Mouse (Mus musculus) heart, embryonic 11.5 days (tissue): ENCODE data around the gene Vwa7. TPM values are rescaled to one million over a fixed set of nuclear protein-coding genes. Genes with fewer than 3 reads are reported as not detected.
"Not testable (repeated sequence)": the region's sequence is repeated elsewhere in the genome, so short reads cannot be mapped to it uniquely, and the experiment has no call there.

Source experiments
- ATAC-seq: fragments of 200-750 bp; cut with Nextera tagmentation; replicated peaks from 2 replicates; pipeline ENCODE4 v1.8.0; 2017; ENCODE audit warnings: moderate library complexity; ENCODE audit not compliant: insufficient number of reproducible peaks, low FRiP score, low TSS enrichment
- H3K27ac ChIP-seq: fragments of 300-500 bp; sonication (generic); 2 replicates; pipeline ENCODE4 v1.5.1; 2014; ENCODE audit warnings: mild to moderate bottlenecking, low read depth, low read length
- H3K27me3 ChIP-seq: fragments of 300-500 bp; sonication (generic); 2 replicates; pipeline ENCODE4 v1.6.1; 2014; ENCODE audit warnings: mild to moderate bottlenecking, low read length, mixed read lengths; ENCODE audit not compliant: control insufficient read depth, insufficient read depth
- H3K36me3 ChIP-seq: fragments of 300-500 bp; sonication (generic); 2 replicates; pipeline ENCODE4 v1.6.1; 2014; ENCODE audit warnings: mild to moderate bottlenecking, low read length, moderate library complexity, mixed read lengths; ENCODE audit not compliant: control insufficient read depth, insufficient read depth
- H3K4me1 ChIP-seq: fragments of 300-500 bp; sonication (generic); 2 replicates; pipeline ENCODE4 v1.6.1; 2014; ENCODE audit warnings: low read length; ENCODE audit not compliant: control insufficient read depth, insufficient read depth
- H3K4me2 ChIP-seq: fragments of 300-500 bp; sonication (generic); 2 replicates; pipeline ENCODE4 v1.6.1; 2014; ENCODE audit warnings: mild to moderate bottlenecking, moderate library complexity
- H3K4me3 ChIP-seq: fragments of 300-500 bp; sonication (generic); 2 replicates; pipeline ENCODE4 v1.5.1; 2014; ENCODE audit warnings: low read depth, low read length
- H3K9ac ChIP-seq: fragments of 300-500 bp; sonication (generic); 2 replicates; pipeline ENCODE4 v1.6.1; 2014; ENCODE audit warnings: mild to moderate bottlenecking, low read depth, low read length, moderate library complexity
- H3K9me3 ChIP-seq: fragments of 300-500 bp; sonication (generic); replicated peaks from 2 replicates; pipeline ENCODE4 v1.6.1; 2016; ENCODE audit warnings: low read length; ENCODE audit not compliant: control insufficient read depth
- WGBS: fragments of 180-500 bp; shearing (Covaris S2); extraction: QIAGEN DNeasy Blood & Tissue Kit; methylation state at CpG from one replicate; pipeline ENCODE4 v1.1.7; 2014; ENCODE audit not compliant: insufficient replicate concordance; 5-methylcytosine and 5-hydroxymethylcytosine counted together
- polyA plus RNA-seq: library from polyadenylated mRNA; unstranded; fragments of >200 nt; fragmentation: Nextera tagmentation; extraction: Ambion mirVana; gene quantifications from 2 replicates; pipeline ENCODE4 v1.2.1, GENCODE M21; 2014

Vwa7 gene
- polyA plus RNA-seq, 1 experiment from 2014 or later: 0.20 TPM

GRCm38 (mm10) chr17:34979631-34980030 is 36.7 kb upstream of the Vwa7 start:
- Histone ChIP-seq H3K4me3 (no peak overlapping the region), H3K4me2 (no peak overlapping the region), H3K4me1 (peaks cover 9% of the 10 kb centered on the region), H3K36me3 (no peaks in the 10 kb centered on the region), H3K27me3 (no peaks in the 10 kb centered on the region), H3K27ac (no peak overlapping the region), H3K9me3 (no peaks in the 10 kb centered on the region), H3K9ac (no peak overlapping the region)
- WGBS: 84% methylated on average over 4 of the region's 4 CpGs
- no peak for ATAC-seq

- H3K36me3 ChIP-seq: peaks cover 7% of the 10 kb centered on the region; the same call in 1 of the 2 replicates
- peak overlapping the region; percentile 67 for H3K4me2 ChIP-seq
- H3K27ac ChIP-seq: no peak overlapping the region; the same call in 1 of the 2 replicates
- 19% methylated on average over 2 of the region's 2 CpGs for WGBS
- ATAC-seq: no peak
- H3K4me1 ChIP-seq: peaks cover 9% of the 10 kb centered on the region
- no peaks in the 10 kb centered on the region for H3K27me3 ChIP-seq
- H3K4me3 ChIP-seq: peak overlapping the region; percentile 85
- H3K9ac ChIP-seq: peak overlapping the region; percentile 97
- no peaks in the 10 kb centered on the region for H3K9me3 ChIP-seq
These were observed 35.7 kb upstream of the Vwa7 start for GRCm38 (mm10) chr17:34980655-34981054.

- H3K4me1 ChIP-seq: peaks cover 9% of the 10 kb centered on the region
- peak; percentile 87 for ATAC-seq
- under 1% methylated on average over 58 of the region's 58 CpGs for WGBS
- peak within 1 kb of the TSS; percentile 85 for H3K4me3 ChIP-seq
- H3K36me3 ChIP-seq: peaks cover 16% of the 10 kb centered on the region
- H3K27ac ChIP-seq: peak within 1 kb of the TSS; percentile 97
- no peaks in the 10 kb centered on the region for H3K27me3 ChIP-seq
- peak within 1 kb of the TSS; percentile 67 for H3K4me2 ChIP-seq
- H3K9me3 ChIP-seq: no peaks in the 10 kb centered on the region
- H3K9ac ChIP-seq: peak within 1 kb of the TSS; percentile 97
These were observed 34.6 kb upstream of the Vwa7 start, which contains the start of gene Lsm2 for GRCm38 (mm10) chr17:34981690-34982180. Gene Lsm2 (plus strand): TSS chr17:34981862.

- H3K4me2 ChIP-seq: peak overlapping the region; percentile 67
- H3K27ac ChIP-seq: peak overlapping the region; percentile 97
- H3K9ac ChIP-seq: peak overlapping the region; percentile 97
- WGBS: 0% methylated on average over 15 of the region's 15 CpGs
- H3K9me3 ChIP-seq: no peaks in the 10 kb centered on the region
- H3K4me1 ChIP-seq: peaks cover 9% of the 10 kb centered on the region
- peak overlapping the region; percentile 85 for H3K4me3 ChIP-seq
- peaks cover 17% of the 10 kb centered on the region for H3K36me3 ChIP-seq
- no peaks in the 10 kb centered on the region for H3K27me3 ChIP-seq
- no peak; the same call in 1 of the 2 replicates for ATAC-seq
These were observed 34.1 kb upstream of the Vwa7 start for GRCm38 (mm10) chr17:34982328-34982727.

GRCm38 (mm10) chr17:34984218-34984617 is 32.2 kb upstream of the Vwa7 start:
- Histone ChIP-seq H3K4me1 (peaks cover 9% of the 10 kb centered on the region), H3K4me3 (no peak overlapping the region), H3K9ac (no peak overlapping the region), H3K4me2 (no peak overlapping the region), H3K36me3 (peaks cover 17% of the 10 kb centered on the region), H3K9me3 (no peaks in the 10 kb centered on the region), H3K27me3 (no peaks in the 10 kb centered on the region), H3K27ac (no peak overlapping the region)
- no peak for ATAC-seq
- WGBS: 77% methylated on average over 2 of the region's 2 CpGs

- Histone ChIP-seq H3K4me3 (no peak overlapping the region), H3K27ac (no peak overlapping the region), H3K36me3 (peaks cover 6% of the 10 kb centered on the region; the same call in 1 of the 2 replicates), H3K27me3 (no peaks in the 10 kb centered on the region), H3K9me3 (no peaks in the 10 kb centered on the region), H3K9ac (no peak overlapping the region), H3K4me1 (peaks cover 5% of the 10 kb centered on the region), H3K4me2 (no peak overlapping the region)
- no peak for ATAC-seq
These were observed 21.6 kb upstream of the Vwa7 start for GRCm38 (mm10) chr17:34994751-34995150.

- not testable (repeated sequence) for H3K4me1 ChIP-seq, H3K27me3 ChIP-seq, ATAC-seq, H3K4me2 ChIP-seq, H3K4me3 ChIP-seq, H3K36me3 ChIP-seq, H3K27ac ChIP-seq, H3K9ac ChIP-seq, H3K9me3 ChIP-seq
- 87% methylated on average over 4 of the region's 4 CpGs for WGBS
These were observed 21.2 kb upstream of the Vwa7 start for GRCm38 (mm10) chr17:34995192-34995591.

- H3K4me1 ChIP-seq, H3K27ac ChIP-seq, ATAC-seq, H3K4me3 ChIP-seq, H3K27me3 ChIP-seq, H3K9ac ChIP-seq, H3K9me3 ChIP-seq, H3K36me3 ChIP-seq, H3K4me2 ChIP-seq: not testable (repeated sequence)
- 90% methylated on average over 4 of the region's 4 CpGs for WGBS
These were observed 20.5 kb upstream of the Vwa7 start for GRCm38 (mm10) chr17:34995927-34996326.

GRCm38 (mm10) chr17:34996411-34997141 is 19.8 kb upstream of the Vwa7 start:
- Histone ChIP-seq H3K27me3 (no peaks in the 10 kb centered on the region), H3K4me2 (peak overlapping the region; percentile 99), H3K27ac (no peak overlapping the region), H3K36me3 (peaks cover 6% of the 10 kb centered on the region; the same call in 1 of the 2 replicates), H3K4me1 (peaks cover 9% of the 10 kb centered on the region), H3K9me3 (no peaks in the 10 kb centered on the region), H3K4me3 (no peak overlapping the region), H3K9ac (no peak overlapping the region)
- 88% methylated on average over 12 of the region's 14 CpGs for WGBS
- no peak for ATAC-seq
